Mouse (Mus musculus) retina, postnatal 1 day (tissue): ENCODE measurements around the gene Wdr72.

Experiments used
- DNase-seq: peaks from one replicate; pipeline ENCODE4 v3.0.0-alpha.2; 2012

The Wdr72 gene

DNA sequence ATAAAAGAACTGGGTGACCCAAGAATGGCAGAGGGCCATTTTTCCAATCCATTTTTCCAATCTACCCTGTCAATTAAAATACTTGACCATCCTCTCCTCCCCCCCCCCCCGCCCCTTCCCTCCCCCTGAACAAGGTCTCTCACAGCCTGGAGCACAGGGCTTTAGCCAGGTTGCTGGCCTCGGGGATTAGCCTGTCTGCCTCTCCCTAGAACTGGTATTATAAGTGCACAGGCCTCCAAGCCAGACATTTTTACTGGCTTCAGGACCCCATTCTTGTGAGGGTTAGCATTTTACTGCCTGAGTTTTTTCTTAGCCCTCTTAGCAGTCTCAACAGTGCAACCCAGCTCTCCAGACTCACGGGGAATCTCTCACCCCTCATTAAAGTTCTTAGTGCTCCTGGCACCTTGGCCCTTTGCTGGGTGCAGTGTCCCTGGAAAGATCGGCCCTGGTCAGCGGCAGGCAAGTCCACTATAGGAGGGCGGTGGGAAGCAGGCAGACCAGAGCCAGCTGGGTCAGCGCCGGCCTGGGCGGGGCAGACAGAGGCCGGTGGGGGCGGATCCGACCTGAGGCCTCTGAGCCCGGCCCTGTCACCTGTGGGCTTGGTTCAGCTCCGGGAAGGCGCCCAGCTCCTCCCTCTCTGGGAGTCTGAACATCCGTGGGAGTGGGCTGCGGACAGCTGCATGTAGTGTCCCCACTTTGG is at the start of gene Wdr72:
TSS of gene Wdr72 (plus strand) at position 596 of the 700 bp plus-strand sequence.
- DNase-seq: peak; percentile 36

DNA sequence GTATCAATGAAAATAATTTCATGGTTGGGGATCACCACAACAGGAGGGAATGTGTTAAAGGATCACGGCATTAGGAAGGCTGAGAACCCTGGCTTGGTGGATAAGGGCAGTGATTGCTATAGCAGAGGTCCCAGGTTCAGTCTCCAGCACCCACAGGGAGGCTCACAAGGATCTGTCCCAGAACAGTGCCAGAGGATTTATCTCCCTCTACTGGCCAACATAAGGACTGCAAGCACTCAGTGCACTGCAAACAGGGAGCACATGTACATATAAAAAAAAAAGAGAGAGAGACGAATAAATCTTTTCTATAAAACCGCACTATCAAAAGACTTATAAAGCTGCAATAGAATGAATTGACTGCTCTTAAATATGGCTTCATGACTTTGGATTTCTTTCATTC is 43.9 kb upstream of the Wdr72 start:
- peak; percentile 47 for DNase-seq

DNA sequence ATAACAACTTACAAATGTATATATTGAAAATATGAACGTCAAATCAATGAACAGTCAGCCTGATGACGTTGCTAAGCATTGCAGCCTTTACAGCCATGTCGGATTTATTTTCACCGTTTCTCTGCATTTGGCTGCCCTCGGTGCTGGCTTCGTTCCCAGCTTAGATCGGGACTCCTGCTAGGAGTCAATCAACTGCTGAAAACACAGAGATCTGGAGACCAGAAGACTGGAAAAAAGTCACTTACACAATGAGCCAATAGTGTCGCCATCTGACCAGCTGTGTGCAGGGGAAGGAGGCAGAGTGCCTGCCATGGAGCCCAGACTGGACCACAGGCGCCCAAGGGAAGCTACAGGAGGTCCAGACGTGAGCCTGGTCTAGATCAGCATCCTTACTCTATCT is 43.4 kb upstream of the Wdr72 start:
- no peak for DNase-seq

DNA sequence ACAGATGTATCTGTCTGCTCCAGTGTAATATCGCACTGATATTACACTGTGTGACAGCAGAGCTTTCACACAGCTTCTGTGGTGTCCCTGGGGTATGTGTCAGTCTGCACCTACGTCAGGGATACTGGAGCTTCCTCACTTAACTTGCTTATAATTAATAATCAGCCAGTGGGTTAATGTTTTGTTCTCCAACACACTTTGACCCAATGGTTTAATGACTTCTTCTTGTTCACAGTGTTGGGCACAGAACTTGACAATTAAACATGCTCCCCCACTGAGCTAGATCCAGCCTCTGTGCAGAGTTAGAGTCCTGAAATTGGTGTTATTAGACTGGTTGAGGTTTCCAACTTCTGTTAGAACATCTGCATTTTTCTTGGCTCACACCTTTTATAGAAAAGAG is 34.2 kb upstream of the Wdr72 start:
- no peak for DNase-seq

DNA sequence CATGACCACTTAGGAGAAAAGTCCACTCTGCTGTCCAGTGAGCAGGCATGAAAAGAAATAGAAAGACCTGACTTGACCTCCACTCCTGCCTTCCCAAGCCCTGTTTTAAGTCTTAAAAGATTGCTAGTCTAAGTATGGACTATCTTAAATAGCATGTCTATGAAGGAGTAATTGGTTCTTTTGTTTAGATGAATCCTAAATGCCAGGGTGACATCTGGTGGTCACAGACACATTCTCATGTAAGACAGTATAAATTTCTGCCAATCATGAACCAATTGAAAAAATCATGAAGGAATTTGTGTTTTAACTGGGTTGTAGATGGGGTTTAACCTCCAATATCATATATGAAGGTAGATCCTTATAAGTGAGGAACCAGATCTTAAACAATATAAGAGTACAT is 31.7 kb upstream of the Wdr72 start:
- peak; percentile 38 for DNase-seq

DNA sequence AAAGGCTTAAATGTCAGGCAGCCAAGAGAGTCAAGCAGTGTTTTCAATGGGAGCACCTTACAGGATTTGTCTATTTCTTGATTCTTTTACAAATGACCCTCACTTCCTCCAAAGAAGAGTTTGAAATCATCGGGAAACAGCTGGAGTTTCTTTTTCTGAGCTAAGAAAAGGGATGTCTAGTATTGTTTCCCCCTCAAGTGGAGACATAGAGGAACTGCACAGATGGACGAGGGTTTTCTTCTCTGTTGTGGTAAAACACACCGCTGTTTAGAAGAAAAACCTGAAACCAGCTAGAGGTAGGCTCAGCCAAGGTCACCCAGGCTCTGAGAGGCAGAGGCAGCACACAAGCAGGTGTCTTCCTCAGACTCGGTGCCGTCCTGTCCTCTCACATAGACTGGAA is 29.9 kb upstream of the Wdr72 start:
- peak; percentile 20 for DNase-seq

DNA sequence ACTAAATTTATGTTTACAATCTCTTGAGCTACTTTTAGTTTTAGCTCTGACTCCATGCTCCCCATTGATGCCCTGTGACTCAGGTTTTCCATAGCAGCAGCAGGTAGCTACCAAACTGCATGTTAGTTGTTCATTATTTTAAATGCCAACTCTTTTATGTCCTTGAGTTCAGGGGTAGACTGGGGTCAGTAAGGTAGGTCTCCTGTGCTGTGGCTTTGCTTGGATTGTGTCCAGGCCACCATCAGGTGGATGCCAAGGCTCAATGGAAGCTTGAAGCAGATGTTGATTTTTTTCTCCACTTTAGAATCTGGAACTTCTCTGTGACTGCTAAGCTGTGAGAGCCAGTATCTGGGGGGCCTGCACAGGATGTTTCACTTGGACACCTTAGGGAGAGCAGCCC is 8.6 kb upstream of the Wdr72 start:
- no peak for DNase-seq

DNA sequence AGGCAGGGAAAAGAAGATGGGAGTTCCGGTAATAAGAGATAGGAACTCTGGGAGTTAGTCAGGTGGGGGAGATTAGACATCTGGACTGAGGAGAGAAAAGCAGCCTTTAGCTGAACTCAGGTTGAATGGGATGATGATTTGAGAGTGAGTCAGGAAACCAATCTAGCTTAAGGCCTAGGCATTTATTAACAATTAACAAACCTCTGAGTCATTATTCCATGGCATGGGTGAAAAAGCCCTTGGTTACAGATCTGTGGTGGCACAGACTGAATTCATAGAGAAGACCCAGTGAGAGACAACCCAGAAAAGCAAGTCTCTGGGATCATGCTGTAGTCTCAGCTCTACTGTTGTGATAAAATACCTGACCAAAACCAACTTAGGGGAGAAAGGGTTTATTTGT is 7.5 kb upstream of the Wdr72 start:
- DNase-seq: no peak

DNA sequence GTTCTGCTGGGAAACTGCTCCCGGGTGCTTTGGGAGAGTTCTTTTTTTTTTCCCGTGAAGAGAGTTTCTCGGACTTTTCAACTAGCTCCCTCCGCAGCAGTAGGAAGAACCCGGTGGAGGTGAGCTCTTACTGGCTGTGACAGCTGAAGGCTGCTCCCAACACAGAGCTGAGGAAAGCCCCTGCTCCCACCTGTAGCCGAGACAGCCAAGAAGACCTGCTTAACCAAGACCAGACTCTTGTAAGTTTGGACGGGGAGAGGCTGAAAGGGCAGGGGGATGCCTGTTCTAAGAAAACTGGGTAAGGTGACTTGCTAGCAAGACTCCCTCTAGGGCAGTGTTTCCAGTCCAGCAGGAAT is 283 bp downstream of the Wdr72 start:
- no peak for DNase-seq

DNA sequence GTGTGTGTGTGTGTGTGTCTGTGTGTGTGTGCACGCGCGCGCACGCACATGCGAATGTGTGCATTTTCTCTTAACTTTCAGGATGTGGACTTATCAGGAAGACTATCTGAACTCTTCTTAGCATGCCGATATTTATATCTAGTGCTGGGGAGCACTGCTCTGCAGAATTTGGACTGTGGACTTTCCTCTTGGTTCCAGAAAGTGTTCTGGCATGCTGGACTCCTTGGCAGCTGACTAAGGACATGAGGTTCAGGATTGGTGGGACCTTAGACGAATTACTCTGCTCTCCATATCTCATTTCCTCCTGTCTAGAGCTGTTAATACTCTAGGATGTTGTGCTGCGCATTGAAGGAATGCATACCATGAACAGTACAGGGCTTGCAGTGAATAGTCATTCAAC is 2.4 kb downstream of the Wdr72 start:
- no peak for DNase-seq

DNA sequence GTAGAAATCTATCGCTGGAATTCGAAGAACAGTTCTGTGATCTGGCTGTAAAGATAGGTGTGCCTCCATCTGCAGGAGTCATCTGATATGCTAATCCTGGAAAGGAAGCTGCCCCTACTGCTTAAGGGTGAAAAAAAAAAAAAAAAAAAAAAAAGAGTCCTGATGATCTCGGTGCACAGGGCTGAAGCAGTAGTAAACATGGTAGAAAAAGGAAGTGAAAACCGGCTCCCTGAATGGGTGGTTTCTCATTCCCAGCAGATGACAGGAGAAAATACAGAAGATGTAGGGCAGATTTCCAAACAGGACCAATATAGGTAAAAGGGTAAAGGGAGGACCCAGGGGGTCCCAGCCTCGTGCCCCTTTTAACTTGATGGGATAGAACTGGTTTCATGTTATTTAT is 16.1 kb downstream of the Wdr72 start:
- DNase-seq: no peak

DNA sequence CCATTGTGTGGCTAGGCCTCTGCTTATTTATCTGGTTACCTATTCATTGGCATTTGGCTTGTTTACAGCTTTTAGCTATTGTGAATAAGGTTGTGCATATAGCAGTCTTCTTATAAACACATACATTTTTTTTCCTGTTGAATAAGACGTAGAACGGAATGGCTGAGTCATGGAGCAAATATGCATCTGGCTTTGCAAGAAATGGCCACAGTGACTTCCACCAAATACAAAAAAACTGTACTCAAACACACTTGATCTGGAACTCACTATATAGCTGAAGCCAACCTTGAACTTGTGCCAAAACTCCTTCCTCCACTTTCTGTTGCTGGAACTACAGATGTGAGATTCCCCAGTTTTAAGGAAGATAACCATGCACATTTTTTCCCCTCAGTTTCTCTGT is 23.9 kb downstream of the Wdr72 start:
- no peak for DNase-seq

DNA sequence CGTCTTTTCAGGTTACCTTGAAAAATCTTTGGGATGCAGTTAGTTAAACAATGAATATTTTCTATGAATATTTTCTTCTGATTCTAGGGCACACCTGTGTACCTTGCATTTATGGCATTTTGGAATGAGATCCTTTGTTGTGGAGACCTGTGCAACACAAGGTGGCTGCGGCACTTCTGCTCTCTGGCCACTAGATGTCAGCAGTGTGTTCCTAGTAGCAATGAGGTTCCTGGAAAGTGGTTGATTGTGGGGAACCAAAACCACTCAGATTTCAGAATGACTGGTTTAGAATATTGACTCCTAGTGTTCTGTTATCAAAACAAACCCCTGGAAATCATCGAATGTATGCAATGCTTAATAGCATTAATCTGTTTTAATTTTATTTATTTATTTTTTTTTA is 31.7 kb downstream of the Wdr72 start:
- DNase-seq: peak; percentile 78

DNA sequence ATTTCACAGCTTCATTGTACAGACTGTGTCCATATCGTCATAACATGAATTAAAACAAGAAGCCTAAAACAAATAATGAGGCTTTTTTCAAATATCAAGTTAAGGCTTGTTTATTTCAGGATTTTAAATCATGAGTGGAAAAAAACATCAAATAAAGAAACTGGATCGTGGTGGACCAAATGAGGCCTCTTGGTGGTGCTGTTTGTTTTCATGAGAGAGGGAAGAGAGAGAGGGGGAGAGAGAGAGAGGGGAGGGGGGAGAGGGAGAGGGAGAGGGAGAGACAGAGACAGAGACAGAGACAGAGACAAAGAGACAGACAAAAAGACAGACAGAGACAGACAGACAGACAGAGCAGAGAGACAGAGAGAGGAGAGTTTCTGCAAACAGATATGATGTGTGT is 32.5 kb downstream of the Wdr72 start:
- peak; percentile 43 for DNase-seq

DNA sequence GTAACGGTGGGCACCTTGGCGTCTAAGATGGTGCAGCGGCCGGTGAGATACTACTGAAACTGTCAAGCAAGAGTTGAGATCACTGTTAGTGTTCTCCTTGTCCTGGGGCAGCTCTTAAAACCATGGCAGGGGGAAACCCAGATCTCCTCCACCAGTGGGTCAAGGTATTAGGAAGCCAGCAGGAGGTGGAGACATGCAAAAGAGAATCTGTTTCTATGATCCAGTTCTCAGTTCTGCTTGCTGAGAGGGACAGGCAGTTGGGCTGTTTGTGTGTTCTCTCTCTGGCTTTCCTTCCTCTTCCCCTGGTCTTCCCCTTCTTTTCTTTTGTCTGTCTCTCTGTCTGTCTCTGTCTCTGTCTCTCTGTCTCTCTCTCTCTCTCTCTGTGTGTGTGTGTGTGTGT is 35.0 kb downstream of the Wdr72 start:
- DNase-seq: no peak

DNA sequence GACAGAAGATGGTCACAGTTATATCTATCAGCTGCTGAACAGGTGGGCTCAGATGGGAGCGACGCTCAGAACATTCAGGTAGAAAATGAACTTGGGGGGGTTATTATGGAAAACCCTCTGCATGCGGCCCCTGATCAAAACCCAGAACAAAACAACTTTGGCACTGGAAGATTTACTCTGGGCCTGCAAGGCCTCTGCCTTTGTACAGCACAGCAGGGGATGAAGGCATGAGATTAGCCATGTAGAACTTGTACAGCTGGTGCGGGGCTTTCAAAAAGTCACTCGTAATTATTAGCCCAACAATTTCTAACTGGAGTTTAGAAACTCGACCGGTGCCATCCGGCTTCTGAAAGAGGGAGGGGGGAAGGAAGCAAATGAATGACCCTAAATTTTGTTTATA is 38.1 kb downstream of the Wdr72 start:
- DNase-seq: peak; percentile 71

DNA sequence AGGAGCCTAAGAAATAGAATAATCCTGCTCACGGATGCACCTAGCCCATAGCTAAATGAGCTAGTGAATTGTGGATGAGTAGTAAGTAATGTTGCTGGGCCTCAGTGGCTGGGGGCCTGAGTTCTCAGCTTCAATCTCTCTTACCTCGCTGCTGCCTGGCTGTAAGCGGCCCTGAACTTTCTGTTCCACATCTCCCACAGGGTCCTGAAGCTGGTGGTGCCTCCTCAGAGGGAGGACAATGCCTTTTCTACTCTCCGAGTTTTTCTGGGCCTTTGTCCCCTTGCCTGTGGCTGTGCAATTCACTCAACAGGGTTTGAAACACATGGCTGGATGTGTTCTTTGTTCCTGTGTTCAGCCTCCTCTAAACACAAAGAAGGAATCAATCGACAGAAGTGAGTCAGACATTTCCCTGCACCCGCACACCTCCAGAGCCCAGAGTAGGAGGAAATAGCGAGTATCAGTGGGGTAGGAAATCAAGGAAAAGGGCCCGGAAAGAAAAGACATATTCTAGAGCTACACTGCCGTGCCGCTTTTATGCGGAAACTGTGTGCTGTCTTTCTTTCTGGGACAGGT is 50.3 kb downstream of the Wdr72 start:
- no peak for DNase-seq

DNA sequence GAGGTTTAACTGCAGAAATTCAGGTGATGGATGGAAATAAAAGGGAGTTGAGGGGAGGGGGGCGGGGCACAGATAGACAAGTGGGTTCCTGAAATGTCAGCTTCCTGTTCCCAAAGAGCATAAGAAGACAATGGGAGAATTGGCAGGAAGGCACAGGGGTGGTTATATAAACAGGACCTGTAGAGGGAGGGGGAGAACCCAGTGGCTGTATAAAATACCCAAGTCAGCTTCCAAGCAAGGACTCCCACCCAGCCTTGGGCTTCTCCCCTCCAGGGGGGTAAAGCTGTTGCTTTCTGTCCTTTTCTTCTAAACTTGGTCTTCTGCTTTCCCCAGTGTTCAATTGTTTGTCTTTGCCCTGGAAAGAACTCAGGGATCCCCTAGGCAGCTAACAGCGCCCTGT is 55.5 kb downstream of the Wdr72 start:
- no peak for DNase-seq

DNA sequence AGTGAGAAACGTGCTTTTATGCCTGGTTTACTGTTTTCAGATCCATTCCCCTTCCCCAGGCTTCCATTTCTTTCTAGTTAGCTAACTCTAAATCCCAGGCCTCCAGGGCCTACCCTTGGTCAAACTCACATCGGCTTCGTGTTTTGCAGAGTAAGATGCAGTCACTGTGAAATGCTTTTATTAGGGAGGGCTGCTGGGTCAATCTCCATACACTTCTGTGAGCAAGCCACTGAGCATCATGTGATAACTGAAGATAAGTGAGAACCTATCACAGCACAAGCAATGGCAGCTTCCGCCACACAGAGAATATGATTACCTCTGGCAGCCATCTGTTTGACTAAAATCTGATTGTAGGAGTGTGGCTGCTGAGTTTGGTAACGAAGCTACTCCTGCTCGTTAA is 59.7 kb downstream of the Wdr72 start:
- peak; percentile 68 for DNase-seq

DNA sequence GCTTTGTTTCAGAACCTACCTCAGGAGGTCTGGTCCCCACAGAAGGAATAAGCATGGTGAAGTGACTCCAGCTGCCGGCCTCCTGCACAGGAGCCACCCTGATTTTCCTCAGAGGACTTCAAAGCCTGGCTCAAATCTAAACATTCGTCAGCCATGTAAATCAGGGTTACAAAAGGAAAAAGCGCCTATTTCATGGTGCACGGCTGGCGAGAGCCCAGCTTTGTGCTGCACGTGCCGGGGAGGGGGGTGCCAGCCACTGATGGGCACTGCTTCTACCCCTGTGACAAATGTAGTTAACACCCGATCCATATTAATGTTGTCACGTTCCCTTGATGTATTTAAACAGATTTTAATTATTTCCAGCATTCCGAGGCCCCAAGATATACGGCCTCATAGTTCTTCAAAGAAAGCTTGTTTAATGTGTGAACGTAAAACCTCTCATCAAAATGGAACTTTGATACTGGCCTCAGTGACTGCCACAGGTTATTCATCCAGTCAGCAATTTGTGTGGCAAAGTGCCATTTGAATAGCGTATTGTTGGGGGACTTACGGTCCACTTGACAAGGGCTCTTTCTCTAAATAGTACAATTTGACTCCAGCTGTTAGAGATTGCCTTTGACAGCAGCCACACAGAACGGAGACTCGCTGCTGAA is 76.7 kb downstream of the Wdr72 start:
- peak; percentile 67 for DNase-seq

DNA sequence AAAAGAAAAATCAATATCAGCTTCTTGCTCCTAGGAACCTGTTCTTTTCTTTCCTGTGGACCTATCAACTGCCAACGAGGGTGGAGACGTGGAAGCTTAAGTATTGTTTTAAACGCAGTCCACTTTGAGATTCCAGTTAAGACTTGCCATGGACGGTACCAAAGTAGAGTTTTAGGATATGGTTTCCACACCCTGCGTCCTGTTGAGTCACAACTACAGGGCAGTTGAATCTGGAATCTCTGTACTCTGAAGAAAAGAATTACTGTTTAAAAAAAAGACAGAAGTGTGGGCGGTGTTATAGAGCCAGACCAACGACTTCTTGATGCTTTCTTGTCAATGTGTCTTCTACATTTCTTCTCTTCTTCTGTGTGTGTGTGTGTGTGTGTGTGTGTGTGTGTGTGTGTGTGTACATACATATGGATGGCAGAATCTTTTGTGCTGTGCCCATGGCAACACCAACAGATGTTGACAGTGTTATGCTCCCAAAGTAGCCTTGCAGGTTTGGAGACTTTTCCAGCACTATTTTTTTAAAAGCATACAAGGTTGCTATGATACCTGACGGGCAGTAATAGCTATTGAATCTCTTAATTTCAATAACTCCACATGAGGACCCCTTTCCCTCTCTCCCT is 77.4 kb downstream of the Wdr72 start:
- no peak for DNase-seq

DNA sequence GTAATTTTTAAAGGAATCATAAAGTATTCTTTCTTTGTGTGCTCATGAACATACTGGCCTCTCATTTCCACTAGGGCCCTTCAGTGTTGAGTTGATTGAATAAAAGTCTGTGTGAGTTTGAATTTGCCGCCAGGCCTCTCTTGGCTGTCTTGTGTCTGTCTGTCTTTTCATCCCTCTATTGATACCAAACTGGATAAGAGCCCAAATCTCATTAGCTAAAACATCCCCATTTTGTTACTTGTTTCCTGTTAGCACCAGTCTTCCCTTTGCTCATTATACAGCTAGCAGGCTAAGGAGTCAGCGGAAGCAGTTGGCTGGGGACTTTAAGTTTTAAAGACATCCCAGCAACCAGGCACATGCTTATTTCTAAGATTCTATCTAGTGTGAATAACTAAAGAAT is 84.7 kb downstream of the Wdr72 start:
- peak; percentile 23 for DNase-seq

DNA sequence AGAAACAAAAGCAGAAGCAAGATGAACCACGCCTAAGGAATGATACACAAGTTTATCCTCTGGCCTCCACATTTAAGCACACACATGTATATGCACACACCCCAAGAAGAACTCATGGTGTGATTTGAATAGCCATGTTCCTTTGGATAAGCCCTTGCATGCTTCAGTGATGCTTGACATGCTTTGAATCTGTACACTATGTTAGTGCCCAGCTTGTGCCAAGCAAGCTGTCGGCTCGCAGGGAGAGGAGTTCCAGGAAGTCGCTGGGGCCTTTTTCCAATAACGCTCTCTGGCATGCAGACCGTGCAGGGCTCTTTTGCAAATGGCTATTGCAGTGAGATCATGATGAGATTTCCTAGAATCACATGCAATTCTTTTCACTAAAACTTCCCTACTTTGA is 118.1 kb downstream of the Wdr72 start:
- no peak for DNase-seq

DNA sequence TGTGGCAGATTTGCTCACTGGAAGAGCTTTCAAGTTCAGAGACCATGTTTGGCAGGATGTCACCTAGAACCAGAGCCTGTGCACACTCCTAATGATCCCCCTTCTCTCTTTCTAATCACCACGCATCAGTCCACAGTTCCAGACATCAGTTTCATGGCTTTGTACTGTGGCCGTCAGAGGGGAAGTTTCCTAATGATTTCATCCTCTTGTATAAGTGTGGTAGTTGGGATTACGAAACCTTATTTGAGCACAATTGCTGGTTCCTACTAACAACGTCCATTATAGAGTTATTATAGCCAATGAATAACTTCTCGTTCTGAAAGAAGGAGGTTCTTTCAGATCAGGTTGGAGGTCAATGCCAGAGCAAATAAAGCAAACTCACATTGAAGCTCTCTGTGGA is 131.1 kb downstream of the Wdr72 start:
- DNase-seq: no peak
